Mouse (Mus musculus): ENCODE data around the gene Hoxb5.

The Hoxb5 gene

GRCm38 (mm10) chr11:96303151-96304099 is at the start of gene Hoxb5:
Hoxb5 (plus strand) TSS chr11:96303336.
- in situ Hi-C loops (cut with MboI, MseI): loop anchor here (5.0 to 25.0 kb wide), 4 partner anchors 249 to 1521 kb away; no protein-coding TSS in a partner anchor

DNA sequence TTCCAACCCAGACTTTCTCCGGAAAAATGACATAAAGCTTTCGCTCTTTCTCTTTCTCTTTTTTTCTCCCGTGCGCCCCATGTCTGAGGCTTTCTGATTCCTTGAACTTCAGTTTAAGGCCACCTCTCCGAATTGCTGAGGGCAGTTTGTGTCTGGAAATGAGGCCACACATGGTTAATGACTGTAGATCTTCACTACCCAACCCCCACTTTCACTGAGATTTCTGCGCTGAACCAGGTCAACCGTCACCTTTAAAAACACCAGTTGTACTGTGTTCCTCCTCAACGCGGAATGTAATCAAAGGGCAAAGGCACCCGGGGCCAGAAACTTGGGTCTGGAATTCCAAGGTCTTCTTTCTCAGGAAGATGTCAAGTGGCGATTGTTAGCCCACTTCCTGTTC is 48.9 kb upstream of the Hoxb5 start:
- in situ Hi-C loops (cut with MboI, MseI): no loop called here

DNA sequence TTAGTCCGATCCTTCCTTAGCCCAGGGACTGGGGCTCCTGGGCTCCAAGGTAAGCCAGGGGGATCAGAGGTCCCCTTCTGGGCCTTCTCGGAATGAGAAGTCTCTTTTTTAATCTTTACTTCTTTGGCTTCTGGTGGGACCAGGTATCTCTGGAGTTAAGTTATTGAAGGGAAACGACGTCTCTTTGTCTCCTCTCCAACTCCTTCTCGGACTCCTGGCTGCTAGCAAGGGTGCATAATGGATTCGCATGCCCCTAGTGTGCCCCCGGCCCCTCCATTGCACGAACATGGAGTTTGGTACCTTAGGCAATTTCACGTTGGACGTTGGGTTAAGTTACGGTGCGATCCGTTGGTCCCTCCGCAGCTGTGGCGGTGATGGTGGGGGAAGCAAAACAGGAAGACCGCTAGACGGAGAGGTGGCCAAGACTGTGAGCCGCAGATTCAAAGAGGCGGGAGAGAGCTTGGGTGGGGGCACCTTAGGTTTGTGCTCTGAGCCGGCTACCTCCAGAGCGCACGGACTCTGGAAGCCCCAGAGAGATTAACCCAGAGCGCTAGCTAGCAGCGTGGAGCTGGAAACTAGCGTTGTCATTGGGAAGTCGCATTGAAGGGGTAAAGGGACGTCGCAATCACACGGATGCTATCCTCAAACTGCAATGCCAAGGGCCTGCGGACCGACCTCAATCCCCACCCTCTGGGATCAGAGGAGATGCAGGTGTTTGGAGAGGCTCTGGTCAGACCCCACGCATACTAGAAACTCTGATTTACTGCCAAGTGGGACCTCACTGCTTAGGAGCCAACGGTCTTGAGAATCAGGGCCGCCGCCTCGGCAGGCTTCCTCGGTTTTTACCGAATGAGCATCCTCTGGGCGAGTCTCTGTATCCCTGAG is 47.8 kb upstream of the Hoxb5 start:
- in situ Hi-C loops (cut with MboI, MseI): no loop called here

- in situ Hi-C loops (cut with MboI, MseI): no loop called here
These were observed 47.1 kb upstream of the Hoxb5 start for GRCm38 (mm10) chr11:96255996-96256445.

- in situ Hi-C loops (cut with MboI, MseI): no loop called here
These were observed 46.0 kb upstream of the Hoxb5 start for GRCm38 (mm10) chr11:96257141-96257540.

GRCm38 (mm10) chr11:96259038-96259437 is 44.1 kb upstream of the Hoxb5 start:
- in situ Hi-C loops (cut with MboI, MseI): no loop called here

- in situ Hi-C loops (cut with MboI, MseI): no loop called here
These were observed 43.6 kb upstream of the Hoxb5 start for GRCm38 (mm10) chr11:96259511-96259910.

- in situ Hi-C loops (cut with MboI, MseI): loop anchor here in 1 of 2 experiments (10.0 kb wide), 1 partner anchor 614 kb away; no protein-coding TSS in a partner anchor
These were observed 42.7 kb upstream of the Hoxb5 start for GRCm38 (mm10) chr11:96260310-96260970.

GRCm38 (mm10) chr11:96261323-96261890 is 41.7 kb upstream of the Hoxb5 start:
- in situ Hi-C loops (cut with MboI, MseI): loop anchor here in 1 of 2 experiments (10.0 kb wide), 1 partner anchor 613 kb away; no protein-coding TSS in a partner anchor

- in situ Hi-C loops (cut with MboI, MseI): loop anchor here in 1 of 2 experiments (10.0 kb wide), 1 partner anchor 612 kb away; no protein-coding TSS in a partner anchor
These were observed 40.8 kb upstream of the Hoxb5 start for GRCm38 (mm10) chr11:96262262-96262830.

DNA sequence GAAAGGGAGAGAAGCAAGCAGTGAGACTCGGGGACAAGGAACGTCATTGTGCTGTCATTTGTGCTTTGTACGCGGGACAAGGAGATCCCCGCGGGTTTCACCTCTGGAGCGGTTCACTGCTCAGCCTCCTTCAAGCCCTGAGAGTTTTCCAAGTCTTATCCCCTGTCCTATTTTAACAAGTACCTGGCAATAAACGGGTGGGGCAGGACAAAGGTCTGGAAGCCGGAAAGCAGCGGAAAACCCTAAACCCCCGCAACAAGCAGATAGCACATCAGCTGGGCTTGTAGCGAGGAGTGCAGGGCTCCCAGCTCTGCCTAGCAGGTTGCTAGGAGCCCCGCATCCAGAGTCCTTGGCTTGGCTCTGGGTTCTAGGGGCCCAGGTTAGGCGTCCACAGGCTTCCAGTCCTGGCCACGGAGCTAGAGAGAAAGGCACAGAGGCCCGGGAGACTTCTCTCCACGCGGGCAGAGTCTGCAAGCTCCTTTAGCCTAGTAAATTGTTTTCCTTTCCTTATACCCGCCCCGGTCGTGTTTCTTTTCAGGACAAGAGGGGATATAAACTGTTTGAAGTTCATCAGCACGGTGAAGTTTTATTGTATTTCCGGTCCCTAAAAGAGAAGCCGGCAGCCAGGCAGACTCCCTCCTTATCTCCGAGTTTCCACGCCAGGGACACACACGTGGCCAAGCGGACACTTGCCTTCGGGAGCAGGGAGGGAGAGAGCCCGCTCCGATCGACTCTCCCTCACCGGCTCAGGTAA is 39.3 kb upstream of the Hoxb5 start:
- in situ Hi-C loops (cut with MboI, MseI): loop anchor here in 1 of 2 experiments (10.0 kb wide), 1 partner anchor 611 kb away; no protein-coding TSS in a partner anchor

DNA sequence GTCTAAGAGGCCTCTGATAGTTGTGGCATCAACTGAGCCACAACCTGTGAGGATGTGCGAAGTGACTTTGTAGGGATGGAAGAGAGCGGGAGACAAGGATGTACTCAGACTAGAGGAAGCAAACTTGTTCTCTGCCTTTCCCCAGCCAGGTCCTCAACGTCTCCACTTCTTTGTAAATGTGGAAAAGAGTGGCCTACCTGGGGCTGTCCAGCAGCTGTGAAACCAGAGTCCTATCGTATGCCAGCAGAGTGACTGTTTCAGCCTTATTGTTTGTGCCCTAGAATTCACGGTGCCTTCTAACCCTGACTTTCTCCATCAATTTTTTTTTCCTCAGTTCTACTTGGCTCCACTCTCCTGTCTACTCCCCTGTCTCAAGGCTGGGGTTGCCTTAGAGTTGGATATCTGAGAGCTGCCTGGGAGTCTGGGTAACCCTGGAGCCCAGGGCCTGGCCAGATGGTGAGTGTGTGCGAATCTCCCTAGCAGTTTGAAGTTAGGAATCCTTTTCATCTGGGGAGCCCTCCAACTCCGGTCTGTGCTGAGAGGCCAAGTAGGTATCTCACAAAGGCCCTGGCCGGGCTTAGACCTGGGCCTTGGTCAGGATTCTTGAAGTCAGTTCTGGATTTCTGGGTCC is 38.6 kb upstream of the Hoxb5 start:
- in situ Hi-C loops (cut with MboI, MseI): loop anchor here in 1 of 2 experiments (10.0 kb wide), 1 partner anchor 610 kb away; no protein-coding TSS in a partner anchor

- in situ Hi-C loops (cut with MboI, MseI): loop anchor here in 1 of 2 experiments (10.0 kb wide), 1 partner anchor 609 kb away; no protein-coding TSS in a partner anchor
These were observed 37.2 kb upstream of the Hoxb5 start for GRCm38 (mm10) chr11:96265954-96266353.

DNA sequence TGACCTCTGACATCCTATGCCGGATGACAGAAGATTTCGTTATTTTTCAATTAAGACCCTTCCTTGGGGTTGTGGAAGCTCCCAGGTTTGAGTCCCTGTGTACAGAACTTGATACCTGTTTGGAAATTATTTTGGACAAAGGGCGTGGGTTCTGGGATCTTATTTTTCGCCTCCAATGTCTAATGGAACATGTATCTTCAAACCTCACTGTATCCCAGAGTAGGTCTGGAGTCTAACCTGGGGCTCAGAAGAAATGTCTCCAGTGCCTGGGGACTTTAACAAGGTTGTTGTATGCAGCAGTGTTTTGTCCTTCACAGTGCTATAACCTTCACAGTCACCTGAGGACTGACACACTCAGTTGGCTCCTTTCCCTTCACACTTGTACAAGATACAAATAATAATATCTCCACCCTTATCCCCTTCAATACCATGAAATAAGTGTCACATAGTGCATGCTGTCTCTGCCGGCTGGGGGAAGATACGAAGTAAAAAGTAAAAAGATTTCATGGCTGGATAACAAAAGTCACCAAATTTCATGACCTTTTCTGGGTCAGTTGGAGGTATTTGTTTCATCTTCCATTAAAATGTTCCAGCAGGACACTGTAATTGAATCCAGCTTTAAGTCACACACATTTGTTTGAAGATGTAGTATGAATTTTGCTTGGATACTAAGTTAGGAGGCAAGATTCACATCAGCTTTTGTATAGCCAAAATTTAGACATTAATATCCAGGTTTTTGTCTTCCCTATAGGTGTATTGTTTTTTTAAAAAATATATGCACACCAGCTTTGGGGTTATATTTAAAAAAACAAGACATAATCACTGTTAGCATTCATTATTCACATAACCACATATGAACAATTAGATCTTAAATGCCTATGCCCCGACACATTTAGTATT is 35.9 kb upstream of the Hoxb5 start:
- in situ Hi-C loops (cut with MboI, MseI): loop anchor here in 1 of 2 experiments (10.0 kb wide), 1 partner anchor 608 kb away; no protein-coding TSS in a partner anchor

- in situ Hi-C loops (cut with MboI, MseI): loop anchor here in 1 of 2 experiments (10.0 kb wide), 1 partner anchor 607 kb away; no protein-coding TSS in a partner anchor
These were observed 34.9 kb upstream of the Hoxb5 start for GRCm38 (mm10) chr11:96268031-96268745.

GRCm38 (mm10) chr11:96269869-96270268 is 33.3 kb upstream of the Hoxb5 start:
- in situ Hi-C loops (cut with MboI, MseI): loop anchor here in 1 of 2 experiments (10.0 kb wide), 1 partner anchor 605 kb away; no protein-coding TSS in a partner anchor

DNA sequence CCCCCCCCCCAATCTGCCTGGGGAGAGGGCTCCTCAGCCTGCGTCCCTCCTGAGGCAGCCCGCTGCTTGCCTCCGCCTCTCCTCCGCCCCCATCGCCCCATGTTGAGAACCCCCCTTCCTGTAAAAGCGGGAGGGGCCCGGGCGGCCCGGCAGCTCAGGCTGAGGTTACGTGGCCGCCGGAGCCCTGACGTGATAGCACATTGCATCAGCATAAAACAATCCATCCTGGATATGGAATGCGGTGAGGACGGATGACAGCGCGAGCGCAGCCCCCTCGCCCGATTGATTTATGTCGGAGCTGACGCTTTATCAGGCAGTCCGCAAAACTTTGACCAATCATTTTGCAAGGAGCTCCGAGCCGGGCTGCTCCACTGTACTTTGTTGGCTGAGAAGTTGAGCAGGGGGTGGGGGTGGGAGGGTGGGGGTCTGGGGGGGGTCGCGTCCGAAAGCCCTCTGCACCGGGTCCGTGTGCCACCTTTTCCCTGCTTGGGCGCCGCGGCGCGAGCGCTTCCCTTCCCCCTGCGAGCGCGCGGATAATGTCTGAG is 32.1 kb upstream of the Hoxb5 start, which contains the start of gene Hoxb9:
Gene Hoxb9, plus strand, starts transcription at position 462 of the 545 bp plus-strand sequence.
- in situ Hi-C loops (cut with MboI, MseI): no loop called here
